In the genomic region with DNA sequence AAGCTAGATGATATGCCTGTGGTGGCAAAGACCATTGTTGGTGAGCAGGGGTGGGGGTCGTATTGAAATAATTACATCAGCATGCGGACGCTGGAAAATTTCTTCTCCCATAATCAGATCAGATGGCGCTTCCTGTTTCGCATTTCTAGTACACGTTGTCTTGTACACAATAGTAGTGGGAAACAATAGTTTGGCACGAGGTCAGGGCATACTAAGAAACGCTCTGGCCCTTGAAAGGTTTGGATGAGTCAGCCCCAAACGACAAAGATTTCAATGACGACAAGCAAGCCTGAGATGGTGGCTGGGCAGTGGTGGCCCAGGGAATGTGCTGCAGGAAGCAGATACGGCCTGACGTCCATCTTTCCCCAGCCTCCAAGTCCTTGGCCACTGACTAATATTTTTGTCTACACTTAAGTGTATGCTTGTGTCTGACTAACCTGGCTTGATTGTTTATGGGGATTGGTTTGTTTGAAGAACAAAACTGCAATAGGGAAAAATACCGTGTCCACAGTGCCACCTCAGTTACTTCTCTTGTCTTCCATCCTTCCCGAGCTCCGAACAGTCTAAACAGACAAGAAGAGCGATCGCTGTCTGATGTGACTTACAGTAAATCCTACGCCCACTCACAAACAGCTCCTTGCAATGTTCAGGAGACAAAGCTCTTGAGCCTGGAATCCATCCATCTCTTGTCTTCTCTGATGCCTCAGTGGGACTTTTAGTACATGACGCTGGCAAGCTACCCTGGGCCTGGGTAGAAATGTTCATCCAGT, we compare ENCODE assay signal across 9 mouse cellular contexts. TPM values are rescaled to one million over a fixed set of nuclear protein-coding genes. Genes with fewer than 3 reads are reported as not detected.
DNase-seq lines count a peak whose midpoint lies in the region; ATAC-seq lines count a peak whose summit lies in the region.
"Had no signal": no experiment of that assay in that cellular context is flagged by ENCODE, and none has a peak within 500 bp of the region (broad histone marks: within the 10 kb centered on the region; RNA-seq: fewer than 3 reads in every experiment).

No protein-coding gene starts in this region.

- peak; percentile 23 for DNase-seq in Muller cell, postnatal 12 days (ENCODE audit: inconsistent ontology term)
- peak; percentile 5 for DNase-seq in adrenal gland, postnatal 25 days
- DNase-seq in heart, postnatal 10 days, result peak; percentile 63
- DNase-seq in liver, embryonic 13.5 days, result no peak
- DNase-seq in thymus, postnatal 0 days (ENCODE audit: low spot score), result no peak
- DNase-seq in cerebellum, postnatal 4 days (ENCODE audit: low spot score in 2 of 2), result no peak
- no peak for DNase-seq in spleen, postnatal 36 days (ENCODE audit: low spot score in 2 of 2)
- DNase-seq: right cerebral cortex, adult 18-20 months had no signal

- H3K4me1 ChIP-seq in liver, embryonic 13.5 days (replicated peaks), result 0 out of 2 replicates have a peak, but pooled peaks cover 5% of the 10 kb centered on the region
- H3K4me1 ChIP-seq: hindbrain, embryonic 15.5 days had no signal

- no peaks in the 10 kb centered on the region for H3K9me3 ChIP-seq in liver, embryonic 13.5 days (replicated peaks)
- H3K9me3 ChIP-seq: hindbrain, embryonic 15.5 days had no signal

- no peak overlapping the region for H3K9ac ChIP-seq in liver, embryonic 13.5 days
- H3K9ac ChIP-seq: hindbrain, embryonic 15.5 days had no signal

- no peak overlapping the region for H3K4me2 ChIP-seq in liver, embryonic 13.5 days
- H3K4me2 ChIP-seq: hindbrain, embryonic 15.5 days had no signal

- H3K27me3 ChIP-seq in liver, embryonic 13.5 days, result no peaks in the 10 kb centered on the region
- H3K27me3 ChIP-seq: hindbrain, embryonic 15.5 days had no signal

- H3K4me3 ChIP-seq in liver, embryonic 13.5 days (replicated peaks), result no peak overlapping the region
- H3K4me3 ChIP-seq: hindbrain, embryonic 15.5 days had no signal

- intact Hi-C loops in heart, postnatal 10 days (cut with DNase I), result no loop called here

- peak; percentile 50; the same call in 1 of the 2 replicates for ATAC-seq in liver, embryonic 13.5 days (ENCODE audit: low read depth)

- H3K36me3 ChIP-seq in liver, embryonic 13.5 days, result no peaks in the 10 kb centered on the region
- H3K36me3 ChIP-seq: hindbrain, embryonic 15.5 days had no signal

- WGBS in liver, embryonic 13.5 days (ENCODE audit: insufficient replicate concordance), result 41% methylated on average over 19 of the region's 19 CpGs

- no peak overlapping the region for H3K27ac ChIP-seq in liver, embryonic 13.5 days
- H3K27ac ChIP-seq: hindbrain, embryonic 15.5 days had no signal

RNA-seq across cellular contexts. Expression of a gene that starts 54.1 kb away (rescaled TPM):
- 15.0 and 16.0 TPM in 2 replicates for total RNA-seq in adrenal gland, postnatal 25 days (2021)
- 10 to 100 TPM; 74.8 to 95.8 TPM for total RNA-seq in heart, postnatal 10 days (2021)
- 7.5 and 10.7 TPM in 2 replicates for polyA plus RNA-seq in liver, embryonic 13.5 days (2015; fragmentation: Nextera tagmentation; extraction: Ambion mirVana)
- 12.3 and 13.2 TPM in 2 replicates for polyA plus RNA-seq in thymus, postnatal 0 days (2015; fragmentation: Nextera tagmentation; extraction: Ambion mirVana)

Comparison
In these comparisons a context has a peak if more than half of its experiments do, and no peak if none do; other contexts are left out.
1. DNase-seq: peak in Muller cell, postnatal 12 days (single experiment), adrenal gland, postnatal 25 days (single experiment) and heart, postnatal 10 days (2 of 2); none in liver, embryonic 13.5 days (single experiment), thymus, postnatal 0 days (single experiment), cerebellum, postnatal 4 days (0 of 2) and spleen, postnatal 36 days (0 of 2).